Mouse (Mus musculus) gonadal fat pad, adult 2 months (tissue): ENCODE results near the gene Chil6. TPM values are rescaled to one million over a fixed set of nuclear protein-coding genes. Genes with fewer than 3 reads are reported as not detected.

Experiments used
- DNase-seq: peaks from one replicate; pipeline ENCODE4 v3.0.0-alpha.2; 2012; ENCODE audit warnings: low read depth
- polyA plus RNA-seq: library from polyadenylated mRNA; depleted of rRNA; stranded (reverse); fragments of >200 nt; gene quantifications from 2 replicates; pipeline ENCODE4 v1.2.3, GENCODE M21; 2012; rRNA removed

The Chil6 gene
- polyA plus RNA-seq, result not detected in 2 replicates

- no peak for DNase-seq
Measured at GRCm38 (mm10) chr3:106406082-106406481, at the start of gene Chil6. Chil6 (minus strand) TSS chr3:106406182.

GRCm38 (mm10) chr3:106452616-106453015 lies 46.6 kb upstream of the Chil6 start:
- no peak for DNase-seq

GRCm38 (mm10) chr3:106449567-106449966 lies 43.6 kb upstream of the Chil6 start:
- no peak for DNase-seq

GRCm38 (mm10) chr3:106448995-106449394 lies 43.0 kb upstream of the Chil6 start:
- no peak for DNase-seq

GRCm38 (mm10) chr3:106448571-106448970 lies 42.6 kb upstream of the Chil6 start:
- DNase-seq, result no peak

Other genes starting within 250 kb of the Chil6 start
- 0.22 and 0.41 TPM in 2 replicates for gene Chil3, start 238.6 kb downstream of the Chil6 start, polyA plus RNA-seq
- not detected in 2 replicates for gene Chil4, start 186.7 kb downstream of the Chil6 start, polyA plus RNA-seq
- 8.8 and 10.4 TPM in 2 replicates for gene Dennd2d, start 76.2 kb upstream of the Chil6 start, polyA plus RNA-seq
- 66.8 and 68.9 TPM in 2 replicates for gene Dram2, start 141.6 kb upstream of the Chil6 start, polyA plus RNA-seq
- 20.2 and 20.7 TPM in 2 replicates for gene Cept1, start 141.6 kb upstream of the Chil6 start, polyA plus RNA-seq